Mouse (Mus musculus) kidney, postnatal 25 days (tissue): ENCODE results near the gene Exosc10.
A peak's percentile ranks its signal among the peaks of the same experiment; 100 is the strongest.

Experiments
- DNase-seq, 2 experiments: peaks; one replicate each; pipeline ENCODE4 v3.0.0; 2021; ENCODE audit warnings: mixed read lengths in 2 of 2

Exosc10 gene

GRCm38 (mm10) chr4:148609805-148610204 lies 51.6 kb downstream of the Exosc10 start:
- peak in 1 of 2 experiments; percentile 60 for DNase-seq

- DNase-seq, result no peak
These were observed 52.6 kb downstream of the Exosc10 start for GRCm38 (mm10) chr4:148610631-148611364.

GRCm38 (mm10) chr4:148612557-148612956 lies 54.3 kb downstream of the Exosc10 start:
- no peak for DNase-seq

GRCm38 (mm10) chr4:148613738-148614137 lies 55.5 kb downstream of the Exosc10 start:
- DNase-seq, result no peak

- DNase-seq, result no peak
These were observed 61.6 kb downstream of the Exosc10 start for GRCm38 (mm10) chr4:148619805-148620204.

DNA sequence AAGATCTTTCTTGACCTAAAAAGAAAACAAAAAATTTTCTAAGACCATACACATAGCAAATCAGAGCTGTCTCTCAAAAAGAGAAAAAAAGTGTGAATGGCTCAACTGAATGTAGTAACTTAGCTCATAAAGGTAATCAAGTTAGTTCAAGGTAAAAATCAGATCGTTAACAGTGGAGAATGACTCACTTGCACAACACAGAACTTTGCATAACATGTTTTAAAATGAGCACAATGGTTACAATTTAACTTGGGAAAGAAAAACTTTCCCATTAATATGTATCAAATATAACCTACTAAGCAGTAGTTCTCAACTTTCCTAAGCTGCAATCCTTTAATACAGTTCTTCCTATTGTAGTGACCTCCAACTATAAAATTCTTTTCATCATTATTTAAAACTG lies 62.5 kb downstream of the Exosc10 start:
- no peak for DNase-seq

DNA sequence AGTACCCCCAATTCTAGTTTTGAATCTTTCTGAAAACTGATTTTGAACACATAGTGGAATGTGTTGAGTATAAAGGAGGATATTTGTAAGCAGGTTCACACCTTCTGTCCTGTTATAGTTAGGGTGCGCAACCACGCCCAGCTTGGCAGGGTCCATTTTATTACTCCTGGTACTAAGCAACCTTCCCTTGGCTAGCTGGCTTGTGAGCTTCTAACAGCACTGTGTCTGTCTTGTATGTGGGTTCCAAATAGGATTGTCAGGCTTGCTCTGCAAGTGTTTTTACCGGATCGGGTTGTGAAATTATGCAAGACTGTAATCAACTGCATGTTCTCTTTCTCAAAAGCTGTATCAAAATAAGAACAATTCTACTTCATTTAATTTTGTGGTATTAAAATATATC lies 64.3 kb downstream of the Exosc10 start:
- no peak for DNase-seq

GRCm38 (mm10) chr4:148623609-148624008 lies 65.4 kb downstream of the Exosc10 start:
- peak in 1 of 2 experiments; percentile 12 for DNase-seq

DNA sequence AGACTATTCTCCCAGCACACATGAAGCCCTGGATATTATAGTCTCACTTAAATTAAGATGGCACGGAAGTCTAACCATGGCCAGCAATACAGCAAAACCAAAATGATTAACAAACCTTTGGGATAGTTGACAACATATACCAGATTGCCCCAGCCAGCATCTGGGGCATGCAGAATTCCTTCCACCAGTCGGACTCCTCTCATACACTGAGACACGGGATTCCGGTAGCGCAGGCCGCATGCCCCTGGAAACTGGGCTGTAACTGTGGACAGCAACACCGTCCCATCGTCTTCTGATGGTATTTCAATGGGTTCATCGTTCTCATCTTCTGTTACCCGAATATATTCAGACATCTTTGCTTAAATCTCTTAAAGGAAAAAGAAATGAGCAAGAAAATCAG lies 66.8 kb downstream of the Exosc10 start:
- DNase-seq, result peak in 1 of 2 experiments; percentile 17

- peak; percentile 55 to 69 for DNase-seq
These were observed 67.8 kb downstream of the Exosc10 start for GRCm38 (mm10) chr4:148625756-148626622.

DNA sequence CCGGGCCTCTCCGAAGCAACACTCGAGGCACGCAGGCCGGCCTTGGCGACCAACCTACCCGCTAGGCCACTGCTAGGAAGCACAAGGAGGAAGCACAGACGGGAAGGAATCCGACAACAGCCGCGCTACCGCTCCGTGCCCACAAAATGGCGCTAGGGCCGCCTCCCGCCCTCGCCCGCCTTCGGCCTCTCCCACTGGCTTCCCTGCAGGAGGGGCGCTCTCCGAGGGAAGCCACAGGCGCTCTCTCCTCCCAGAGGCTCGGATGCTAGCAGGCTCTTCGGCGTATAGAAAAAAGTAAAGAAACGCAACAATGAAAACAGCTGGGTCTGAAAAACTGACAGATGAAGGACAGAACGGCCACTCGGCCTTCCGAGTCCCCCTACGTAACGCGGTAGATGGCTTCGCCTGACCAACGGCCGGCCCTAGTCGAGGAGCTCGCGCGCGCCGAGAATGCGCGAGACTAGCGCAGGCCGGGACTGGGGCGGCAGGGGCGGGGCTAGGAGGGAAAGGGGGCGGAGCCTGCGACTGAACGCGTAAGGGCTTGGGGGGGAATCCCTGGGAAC lies 68.5 kb downstream of the Exosc10 start, which contains the start of gene Tardbp:
Gene Tardbp, minus strand, starts transcription at position 397 of the 563 bp plus-strand sequence.
- peak; percentile 98 to 99 for DNase-seq

DNA sequence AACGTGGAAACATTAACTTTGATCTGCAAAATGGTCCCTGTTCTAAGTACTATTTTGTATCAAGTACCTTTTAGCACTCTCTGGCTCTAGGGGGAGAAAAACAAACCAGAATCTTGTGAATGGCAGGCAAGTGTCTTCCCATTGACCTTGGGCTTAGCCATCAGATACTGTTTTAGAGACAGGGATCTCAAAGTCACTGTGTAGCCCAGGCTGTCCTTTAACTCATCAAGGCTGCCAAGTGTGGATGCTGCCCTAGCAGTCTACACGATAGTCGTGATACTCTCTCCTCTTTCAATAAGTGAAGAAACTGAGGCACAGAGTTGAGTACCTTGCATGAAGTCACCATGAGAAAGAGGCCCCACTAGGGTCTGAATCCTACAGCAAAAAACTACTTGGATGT lies 69.0 kb downstream of the Exosc10 start:
- DNase-seq, result peak in 1 of 2 experiments; percentile 9
